Mouse (Mus musculus) limb, embryonic 11.5 days (tissue): ENCODE measurements at regions not wholly inside any gene's neighbourhood (a gene's known extent, or its start where the extent isn't known, plus 50 kb on each side); places are given as distances from the start of the nearest gene placed in this dataset.

Experiments
- ATAC-seq: fragments of 200-750 bp; cut with Nextera tagmentation; 2 replicates; pipeline ENCODE4 v1.8.0; 2017; ENCODE audit warnings: low read depth; ENCODE audit not compliant: insufficient number of reproducible peaks, low FRiP score, low TSS enrichment
- DNase-seq: peaks from one replicate; pipeline ENCODE4 v3.0.0-alpha.2; 2015; ENCODE audit warnings: low spot score
- H3K27ac ChIP-seq: fragments of 300-500 bp; sonication (generic); replicated peaks from 2 replicates; pipeline ENCODE4 v1.5.1; 2014; ENCODE audit warnings: low read depth, mild to moderate bottlenecking, low read length
- H3K27me3 ChIP-seq: fragments of 300-500 bp; sonication (generic); 2 replicates; pipeline ENCODE4 v1.6.1; 2014; ENCODE audit warnings: mild to moderate bottlenecking, low read length, mixed read lengths; ENCODE audit not compliant: control insufficient read depth, insufficient read depth
- H3K36me3 ChIP-seq: fragments of 300-500 bp; sonication (generic); 2 replicates; pipeline ENCODE4 v1.6.1; 2014; ENCODE audit warnings: mild to moderate bottlenecking, low read length, moderate library complexity, mixed read lengths; ENCODE audit not compliant: control insufficient read depth, insufficient read depth
- H3K4me1 ChIP-seq: fragments of 300-500 bp; sonication (generic); 2 replicates; pipeline ENCODE4 v1.6.1; 2014; ENCODE audit warnings: low read length, mixed read lengths; ENCODE audit not compliant: control insufficient read depth, insufficient read depth
- H3K4me2 ChIP-seq: fragments of 300-500 bp; sonication (generic); 2 replicates; pipeline ENCODE4 v1.6.1; 2014; ENCODE audit warnings: low read depth, mild to moderate bottlenecking, moderate library complexity; ENCODE audit not compliant: severe bottlenecking
- H3K4me3 ChIP-seq: fragments of 300-500 bp; sonication (generic); 2 replicates; pipeline ENCODE4 v1.5.1; 2014; ENCODE audit warnings: low read depth, low read length
- H3K9ac ChIP-seq: fragments of 300-500 bp; sonication (generic); 2 replicates; pipeline ENCODE4 v1.6.1; 2014; ENCODE audit warnings: mild to moderate bottlenecking, low read length
- H3K9me3 ChIP-seq: fragments of 300-500 bp; sonication (generic); 2 replicates; pipeline ENCODE4 v1.6.1; 2016; ENCODE audit warnings: low read length; ENCODE audit not compliant: control insufficient read depth
- WGBS: fragments of 180-500 bp; shearing (Covaris S2); extraction: QIAGEN DNeasy Blood & Tissue Kit; methylation state at CpG from one replicate; pipeline ENCODE4 v1.1.7; 2014; 5-methylcytosine and 5-hydroxymethylcytosine counted together

GRCm38 (mm10) chr3:144050341-144050740 is 154.7 kb downstream of the Lmo4 start:
- Histone ChIP-seq H3K4me1 (no peaks in the 10 kb centered on the region), H3K9ac (no peak overlapping the region), H3K27me3 (no peaks in the 10 kb centered on the region), H3K9me3 (no peaks in the 10 kb centered on the region), H3K4me2 (no peak overlapping the region), H3K4me3 (no peak overlapping the region), H3K27ac (no peak overlapping the region), H3K36me3 (no peaks in the 10 kb centered on the region)
- 89% methylated on average over 4 of the region's 4 CpGs for WGBS
- DNase-seq: no peak
- ATAC-seq: no peak

GRCm38 (mm10) chr3:144049270-144049669 is 155.8 kb downstream of the Lmo4 start:
- DNase-seq (no peak), ATAC-seq (no peak)
- Histone ChIP-seq H3K4me2 (no peak overlapping the region), H3K27ac (no peak overlapping the region), H3K4me3 (no peak overlapping the region), H3K4me1 (no peaks in the 10 kb centered on the region), H3K9me3 (no peaks in the 10 kb centered on the region), H3K36me3 (no peaks in the 10 kb centered on the region), H3K27me3 (no peaks in the 10 kb centered on the region), H3K9ac (no peak overlapping the region)
- 41% methylated on average over 4 of the region's 4 CpGs for WGBS

DNA sequence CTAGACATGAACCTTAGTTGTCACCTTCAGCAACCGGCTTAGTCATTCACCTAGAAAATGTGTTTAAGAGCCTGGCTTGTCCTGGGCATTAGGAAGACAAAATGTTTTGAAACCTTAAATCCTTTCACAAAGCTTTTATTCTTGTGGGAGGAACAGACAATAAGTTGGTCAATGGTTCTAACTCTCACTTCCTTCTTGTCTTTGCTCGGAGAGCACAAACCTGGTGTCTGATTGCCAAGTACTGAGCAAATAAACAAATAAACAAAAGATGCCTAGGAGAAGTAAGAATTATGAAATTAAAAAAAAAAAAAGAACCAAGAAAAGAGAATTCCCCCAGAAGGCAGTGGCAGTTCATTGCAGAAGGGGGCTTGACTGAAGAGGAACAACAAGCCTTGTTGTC is 160.7 kb downstream of the Lmo4 start:
- H3K27ac ChIP-seq: no peak overlapping the region
- 93% methylated on average over 2 of the region's 2 CpGs for WGBS
- ATAC-seq (no peak), DNase-seq (no peak)
- 0 out of 2 replicates have a peak, but pooled peaks cover 3% of the 10 kb centered on the region for H3K4me1 ChIP-seq
- H3K9me3 ChIP-seq: no peaks in the 10 kb centered on the region
- no peaks in the 10 kb centered on the region for H3K36me3 ChIP-seq
- no peaks in the 10 kb centered on the region for H3K27me3 ChIP-seq
- no peak overlapping the region for H3K4me3 ChIP-seq
- H3K4me2 ChIP-seq: no peak overlapping the region
- no peak overlapping the region for H3K9ac ChIP-seq

- no peak for DNase-seq
- Histone ChIP-seq H3K4me1 (0 out of 2 replicates have a peak, but pooled peaks cover 3% of the 10 kb centered on the region), H3K27me3 (no peaks in the 10 kb centered on the region), H3K9ac (no peak overlapping the region), H3K4me2 (no peak overlapping the region), H3K36me3 (no peaks in the 10 kb centered on the region), H3K4me3 (no peak overlapping the region), H3K9me3 (no peaks in the 10 kb centered on the region), H3K27ac (no peak overlapping the region)
- WGBS: 32% methylated on average over 5 of the region's 5 CpGs
- no peak for ATAC-seq
Measured at GRCm38 (mm10) chr3:144041788-144042187, 163.2 kb downstream of the Lmo4 start.

GRCm38 (mm10) chr3:144039498-144039897 is 165.5 kb downstream of the Lmo4 start:
- no peak for ATAC-seq
- 92% methylated on average over 3 of the region's 3 CpGs for WGBS

GRCm38 (mm10) chr3:144029611-144030010 is 175.4 kb downstream of the Lmo4 start:
- ATAC-seq (no peak), DNase-seq (no peak)
- Histone ChIP-seq H3K27me3 (no peaks in the 10 kb centered on the region), H3K9me3 (no peaks in the 10 kb centered on the region), H3K4me2 (no peak overlapping the region), H3K27ac (no peak overlapping the region), H3K36me3 (no peaks in the 10 kb centered on the region), H3K4me1 (0 out of 2 replicates have a peak, but pooled peaks cover 3% of the 10 kb centered on the region), H3K4me3 (no peak overlapping the region), H3K9ac (no peak overlapping the region)
- WGBS: 89% methylated on average over 1 of the region's 1 CpGs

More at GRCm38 (mm10) chr3:144039498-144039897, 165.5 kb downstream of the Lmo4 start:
- DNase-seq: no peak
- Histone ChIP-seq H3K4me1 (0 out of 2 replicates have a peak, but pooled peaks cover 3% of the 10 kb centered on the region), H3K9ac (no peak overlapping the region), H3K36me3 (no peaks in the 10 kb centered on the region), H3K9me3 (no peaks in the 10 kb centered on the region), H3K4me3 (no peak overlapping the region), H3K4me2 (no peak overlapping the region), H3K27me3 (no peaks in the 10 kb centered on the region), H3K27ac (no peak overlapping the region)

- H3K9me3 ChIP-seq: no peaks in the 10 kb centered on the region
- 87% methylated on average over 3 of the region's 3 CpGs for WGBS
- H3K9ac ChIP-seq: no peak overlapping the region
- no peak overlapping the region for H3K27ac ChIP-seq
- DNase-seq: no peak
- no peak overlapping the region for H3K4me2 ChIP-seq
- H3K4me1 ChIP-seq: 0 out of 2 replicates have a peak, but pooled peaks cover 3% of the 10 kb centered on the region
- no peaks in the 10 kb centered on the region for H3K27me3 ChIP-seq
- H3K4me3 ChIP-seq: no peak overlapping the region
- H3K36me3 ChIP-seq: no peaks in the 10 kb centered on the region
- no peak for ATAC-seq
Measured at GRCm38 (mm10) chr3:144029121-144029520, 175.9 kb downstream of the Lmo4 start.

DNA sequence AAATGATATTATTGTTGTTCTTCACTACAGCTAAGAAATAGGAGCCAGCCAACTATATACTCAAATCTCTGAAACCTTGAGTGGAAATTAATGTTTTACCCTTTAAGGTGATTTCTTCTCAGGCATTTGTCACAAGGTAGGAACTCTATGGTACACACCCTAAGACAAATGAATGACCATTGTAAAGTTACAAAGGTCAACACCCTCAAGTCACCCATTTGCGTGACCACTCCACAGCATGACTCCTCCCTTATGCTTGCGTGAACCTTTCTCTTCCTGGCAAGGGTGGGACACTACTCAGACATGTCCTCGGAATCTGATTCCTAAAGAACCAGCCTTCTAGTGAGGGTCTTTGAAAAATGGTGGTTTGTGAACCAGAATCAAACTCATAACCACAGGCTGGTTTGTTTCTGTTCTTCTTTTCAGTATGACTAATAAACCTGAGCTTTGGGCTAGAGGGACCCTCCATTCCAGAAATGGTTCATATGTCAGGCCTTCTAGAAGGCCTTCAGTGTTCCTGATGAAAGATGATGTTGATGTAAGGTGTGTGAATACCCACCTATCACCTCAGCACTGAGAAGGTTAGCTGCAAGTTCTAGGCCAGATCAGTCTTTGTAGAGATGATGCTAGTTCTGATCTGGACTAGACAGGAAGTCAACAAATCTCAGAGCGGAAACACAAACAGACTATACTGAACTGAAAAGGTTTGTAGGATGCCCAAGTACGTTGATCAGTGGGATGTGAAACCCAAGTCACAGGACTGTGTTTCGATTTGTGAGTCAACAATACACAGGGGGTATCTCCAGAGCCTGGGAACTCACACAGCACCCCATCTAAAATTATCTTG is 177.7 kb downstream of the Lmo4 start:
- Histone ChIP-seq H3K27ac (no peak overlapping the region), H3K4me2 (no peak overlapping the region), H3K27me3 (no peaks in the 10 kb centered on the region), H3K9me3 (no peaks in the 10 kb centered on the region), H3K36me3 (no peaks in the 10 kb centered on the region), H3K4me3 (no peak overlapping the region), H3K9ac (no peak overlapping the region), H3K4me1 (0 out of 2 replicates have a peak, but pooled peaks cover 3% of the 10 kb centered on the region)
- no peak for DNase-seq
- no peak for ATAC-seq
- WGBS: 90% methylated on average over 6 of the region's 6 CpGs
